Mouse (Mus musculus) splenic B cell, adult 2 months (primary cell): ENCODE measurements at regions not wholly inside any gene's neighbourhood (a gene's known extent, or its start where the extent isn't known, plus 50 kb on each side); places are given as distances from the start of the nearest gene placed in this dataset.

Experiments used
- DNase-seq: peaks from one replicate; pipeline ENCODE4 v3.0.0-alpha.2; 2011; ENCODE audit warnings: low read depth, low spot score
- H3K27me3 ChIP-seq: 2 replicates; pipeline ENCODE4 v1.6.1; 2012; ENCODE audit warnings: mild to moderate bottlenecking, low read length, moderate library complexity, mixed read lengths; ENCODE audit not compliant: control insufficient read depth, poor library complexity, insufficient read depth, severe bottlenecking
- H3K36me3 ChIP-seq: 2 replicates; pipeline ENCODE4 v1.6.1; 2012; ENCODE audit warnings: mild to moderate bottlenecking, low read length, moderate library complexity, mixed read lengths; ENCODE audit not compliant: control insufficient read depth, poor library complexity, insufficient read depth, severe bottlenecking

- no peak for DNase-seq
- no peaks in the 10 kb centered on the region for H3K27me3 ChIP-seq
- H3K36me3 ChIP-seq = no peaks in the 10 kb centered on the region
Observed at GRCm38 (mm10) chr2:142964340-142964739, 63.0 kb upstream of the Kif16b start.

- Histone ChIP-seq H3K27me3 (no peaks in the 10 kb centered on the region), H3K36me3 (no peaks in the 10 kb centered on the region)
- DNase-seq = peak; percentile 56
Observed at GRCm38 (mm10) chr2:142967250-142967649, 65.9 kb upstream of the Kif16b start.

GRCm38 (mm10) chr2:142980771-142981170 lies 79.4 kb upstream of the Kif16b start:
- Histone ChIP-seq H3K36me3 (no peaks in the 10 kb centered on the region), H3K27me3 (no peaks in the 10 kb centered on the region)
- DNase-seq = no peak

GRCm38 (mm10) chr2:142988691-142989090 lies 74.1 kb upstream of the Snrpb2 start:
- no peak for DNase-seq
- Histone ChIP-seq H3K27me3 (no peaks in the 10 kb centered on the region), H3K36me3 (no peaks in the 10 kb centered on the region)

GRCm38 (mm10) chr2:142996088-142996487 lies 66.8 kb upstream of the Snrpb2 start:
- Histone ChIP-seq H3K27me3 (no peaks in the 10 kb centered on the region), H3K36me3 (no peaks in the 10 kb centered on the region)
- DNase-seq = no peak

- no peaks in the 10 kb centered on the region for H3K36me3 ChIP-seq
- no peaks in the 10 kb centered on the region for H3K27me3 ChIP-seq
- no peak for DNase-seq
Observed at GRCm38 (mm10) chr2:143002874-143003273, 60.0 kb upstream of the Snrpb2 start.

- Histone ChIP-seq H3K27me3 (no peaks in the 10 kb centered on the region), H3K36me3 (no peaks in the 10 kb centered on the region)
- no peak for DNase-seq
Observed at GRCm38 (mm10) chr2:143003341-143003740, 59.5 kb upstream of the Snrpb2 start.

- Histone ChIP-seq H3K36me3 (no peaks in the 10 kb centered on the region), H3K27me3 (no peaks in the 10 kb centered on the region)
- DNase-seq = no peak
Observed at GRCm38 (mm10) chr2:143011380-143011779, 51.5 kb upstream of the Snrpb2 start.
